Mouse (Mus musculus) thymus, postnatal 25 days (tissue): ENCODE data around the gene Ccdc157.
"Not testable (repeated sequence)": the region's sequence is repeated elsewhere in the genome, so short reads cannot be mapped to it uniquely, and the experiment has no call there.

Source experiments
- DNase-seq: peaks from one replicate; pipeline ENCODE4 v3.0.0; 2022

Gene Ccdc157

DNA sequence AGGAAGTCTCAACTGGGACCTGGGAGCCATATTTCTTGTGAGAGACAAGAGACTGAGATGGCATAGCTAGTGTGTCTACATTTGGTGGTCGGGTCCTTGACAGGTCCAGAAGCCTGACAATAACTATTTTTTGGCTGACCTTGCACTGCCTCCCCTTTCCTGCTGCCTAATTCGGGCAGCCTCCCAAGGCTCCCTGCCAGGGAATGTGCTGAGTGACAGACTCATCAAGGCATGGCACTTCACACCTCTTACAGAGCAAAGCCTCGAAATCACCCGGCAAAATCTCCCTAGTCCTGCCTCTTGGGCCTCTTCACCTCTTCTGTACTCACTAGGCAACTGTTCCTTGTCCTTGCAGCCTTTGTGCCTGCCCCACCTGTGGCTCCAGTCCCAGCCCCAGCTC, 17.6 kb upstream of the Ccdc157 start:
- no peak for DNase-seq

GRCm38 (mm10) chr11:4174586-4174985, 14.5 kb upstream of the Ccdc157 start:
- no peak for DNase-seq

GRCm38 (mm10) chr11:4166467-4167090, 6.5 kb upstream of the Ccdc157 start:
- no peak for DNase-seq

DNA sequence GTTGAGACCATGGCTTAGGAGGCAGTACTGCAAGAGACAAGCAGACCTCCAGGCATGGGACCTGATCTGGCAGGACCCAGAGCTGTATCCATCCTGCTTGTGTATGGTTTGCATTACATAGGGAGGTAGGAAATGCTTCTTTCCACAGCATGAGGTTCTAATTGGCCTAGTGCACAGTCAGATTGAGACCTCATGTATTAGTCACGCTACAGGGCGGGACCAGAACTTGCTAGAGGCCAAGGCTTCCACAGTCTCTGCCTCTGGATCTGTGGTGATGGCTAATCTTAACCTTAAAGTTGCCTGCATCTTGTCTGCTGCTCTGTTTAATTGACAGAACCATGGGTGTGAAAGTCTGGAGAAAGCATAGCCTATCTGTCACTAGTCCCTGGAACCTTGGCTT, 4.6 kb upstream of the Ccdc157 start:
- DNase-seq, result no peak

GRCm38 (mm10) chr11:4160758-4161480, 826 bp upstream of the Ccdc157 start:
- DNase-seq, result peak; percentile 4

GRCm38 (mm10) chr11:4158676-4159075, 1.4 kb downstream of the Ccdc157 start:
- no peak for DNase-seq

- DNase-seq, result no peak
These were observed 4.5 kb downstream of the Ccdc157 start for GRCm38 (mm10) chr11:4155641-4156040.

DNA sequence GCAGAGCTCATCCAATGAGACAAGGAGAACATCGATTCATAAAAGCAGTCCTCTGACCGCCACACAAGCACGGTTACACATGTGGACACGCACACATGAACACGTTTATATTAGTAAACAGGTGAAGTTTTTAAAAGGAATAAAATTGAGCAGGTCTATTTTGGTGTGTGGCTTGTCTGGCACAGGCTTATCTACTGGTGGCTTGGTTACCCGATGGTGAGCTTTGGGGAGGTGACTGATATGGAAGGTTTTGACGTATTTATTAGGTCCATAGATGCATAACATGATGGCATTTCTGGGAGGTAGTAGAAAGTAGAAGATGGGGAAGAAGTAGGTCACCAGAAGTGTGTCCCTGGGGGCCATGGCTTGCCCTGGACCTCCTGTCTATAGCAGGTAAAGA, 6.4 kb downstream of the Ccdc157 start:
- DNase-seq, result no peak

DNA sequence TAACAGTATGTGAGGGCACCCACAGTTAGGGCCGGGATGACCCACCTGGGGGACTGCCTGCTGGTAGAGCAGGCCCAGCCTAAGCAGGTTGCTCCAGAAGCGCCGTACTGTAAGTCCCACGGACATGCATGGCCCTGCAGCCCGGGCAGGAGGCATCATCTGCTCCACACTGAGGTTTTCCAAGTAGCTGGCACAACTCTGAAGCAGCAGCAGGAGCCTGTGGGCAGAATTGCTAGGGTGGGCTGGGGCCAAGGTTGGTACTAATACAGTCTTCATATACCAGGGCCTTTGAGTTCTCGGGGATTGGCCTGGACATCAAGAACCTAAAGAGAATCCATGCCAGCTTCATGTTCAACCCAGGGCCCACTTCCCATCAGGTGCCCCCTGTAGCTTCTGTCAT, 10.2 kb downstream of the Ccdc157 start:
- no peak for DNase-seq

DNA sequence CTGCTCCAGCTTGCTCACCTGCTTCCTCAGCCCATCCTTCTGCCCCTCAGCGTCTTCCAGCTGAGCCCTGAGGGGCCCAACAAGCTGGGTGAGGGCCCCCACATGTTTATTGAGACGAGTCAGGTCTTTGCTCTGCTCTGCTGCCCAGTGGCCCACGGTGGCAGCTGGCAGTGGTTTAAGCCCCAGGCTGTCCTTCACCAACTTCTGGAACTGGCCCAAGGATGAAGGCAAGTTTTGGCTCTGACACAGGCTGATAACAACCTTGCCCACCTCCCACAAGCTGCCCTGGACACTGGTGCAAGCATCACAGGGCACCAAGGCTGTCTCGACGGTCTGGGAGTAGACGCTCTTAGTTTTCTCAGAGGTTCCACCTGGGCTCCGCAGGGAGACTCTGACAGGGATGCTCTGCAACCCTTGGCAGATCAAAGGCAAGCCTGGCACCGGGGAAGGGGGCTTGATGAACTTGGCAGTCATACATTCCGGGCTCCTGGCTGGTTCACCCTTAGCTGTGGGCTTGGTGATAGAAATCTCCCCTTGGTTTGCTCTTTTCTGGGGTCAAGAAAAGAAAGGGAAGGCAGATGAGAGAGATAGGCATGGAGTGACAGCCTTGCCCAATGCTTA, 11.4 kb downstream of the Ccdc157 start:
- DNase-seq, result no peak

DNA sequence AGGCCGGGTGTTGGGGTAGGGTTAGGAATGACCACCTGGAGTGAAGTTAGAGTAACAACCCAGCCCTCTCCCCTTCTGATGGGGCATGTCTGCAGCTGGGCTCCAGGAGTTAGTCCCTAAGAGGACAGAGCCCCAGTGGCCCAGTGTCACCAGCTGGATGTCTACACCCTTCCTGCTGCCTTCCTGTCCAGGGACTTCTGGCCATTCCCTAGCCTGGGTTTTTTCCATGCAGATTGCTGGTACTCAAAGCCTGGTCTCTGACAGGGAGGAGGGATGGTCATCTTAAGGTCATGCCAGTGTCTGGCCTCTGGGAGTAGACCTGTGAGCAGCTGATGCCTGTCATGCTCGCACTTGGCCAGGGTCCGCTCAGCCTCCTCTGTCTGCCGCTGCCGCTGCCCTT, 12.0 kb downstream of the Ccdc157 start:
- no peak for DNase-seq

DNA sequence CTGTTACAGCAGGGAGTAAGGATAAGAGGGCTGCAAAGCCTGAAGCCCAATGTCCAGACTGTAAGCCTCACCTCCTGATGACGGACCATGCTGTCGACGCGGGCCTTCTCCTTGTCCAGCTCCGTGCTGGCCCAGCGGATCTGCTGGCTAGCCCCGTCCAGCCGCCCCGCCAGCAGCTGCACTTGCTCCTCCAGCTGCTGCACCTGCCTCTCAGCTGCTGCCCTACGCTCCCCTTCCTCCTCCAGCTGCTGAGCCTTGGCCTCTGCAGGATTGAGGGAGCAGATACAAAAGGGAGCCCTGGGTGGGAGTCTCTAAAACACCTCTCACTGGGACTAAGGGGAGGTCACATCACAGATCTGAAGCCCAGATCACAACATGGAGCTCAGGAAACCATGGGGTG, 13.0 kb downstream of the Ccdc157 start:
- DNase-seq, result no peak

DNA sequence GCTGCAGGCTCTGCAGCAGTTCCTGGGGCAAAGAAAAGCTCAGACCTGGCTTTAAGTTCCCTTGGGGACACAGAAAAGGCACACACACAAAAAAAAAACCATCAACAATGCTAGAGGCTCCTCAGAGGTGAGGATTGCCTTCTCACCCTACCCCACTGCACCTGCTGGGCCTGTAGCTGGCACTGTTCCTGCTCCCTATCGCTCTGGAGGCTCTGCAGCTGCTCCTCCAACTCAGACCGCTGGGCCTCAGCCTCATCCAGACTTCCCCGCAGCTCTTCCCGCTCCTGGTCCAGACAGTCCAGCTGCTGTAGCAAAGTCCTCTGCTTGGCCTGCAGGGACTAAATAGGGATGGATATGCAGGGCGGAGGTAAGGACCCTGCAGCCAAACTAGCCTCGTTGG, 13.7 kb downstream of the Ccdc157 start:
- no peak for DNase-seq

DNA sequence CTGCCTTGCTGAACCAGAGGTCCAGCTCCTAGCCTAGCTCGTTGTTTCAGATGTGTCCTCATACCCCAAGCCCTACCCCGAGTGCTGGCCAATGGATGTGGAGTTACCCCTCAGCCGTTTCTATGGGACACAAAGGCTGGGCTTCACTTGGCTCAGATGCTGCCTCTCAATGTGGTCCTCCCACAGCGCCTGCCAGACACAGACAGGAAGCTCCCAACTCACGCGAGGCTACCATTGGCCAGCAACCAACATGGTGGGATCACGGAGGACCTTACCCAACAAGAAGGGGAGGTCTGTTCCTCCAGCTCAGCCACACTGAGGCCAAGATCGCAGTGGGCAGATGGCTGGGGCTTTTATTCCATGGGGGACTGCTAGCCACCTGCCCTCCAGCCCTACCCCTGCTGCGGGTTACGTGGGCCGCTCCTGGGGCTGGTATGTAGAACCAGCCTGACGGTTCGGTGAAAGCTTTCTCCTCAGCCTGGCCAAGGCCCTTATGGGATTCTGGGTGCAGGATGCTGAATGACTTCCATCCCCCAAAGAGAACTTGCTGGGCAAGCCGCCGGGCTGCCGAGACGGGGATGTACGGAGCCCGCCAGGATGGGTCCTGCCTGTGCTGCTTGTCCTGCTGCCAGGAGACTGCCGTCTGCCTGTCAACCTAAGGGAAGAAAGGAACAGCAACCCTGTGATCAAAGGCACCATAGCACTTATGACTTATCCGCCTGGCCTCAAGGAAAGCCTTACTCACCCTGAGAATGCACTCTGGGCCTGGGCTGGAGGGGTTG, 16.6 kb downstream of the Ccdc157 start:
- DNase-seq, result no peak

DNA sequence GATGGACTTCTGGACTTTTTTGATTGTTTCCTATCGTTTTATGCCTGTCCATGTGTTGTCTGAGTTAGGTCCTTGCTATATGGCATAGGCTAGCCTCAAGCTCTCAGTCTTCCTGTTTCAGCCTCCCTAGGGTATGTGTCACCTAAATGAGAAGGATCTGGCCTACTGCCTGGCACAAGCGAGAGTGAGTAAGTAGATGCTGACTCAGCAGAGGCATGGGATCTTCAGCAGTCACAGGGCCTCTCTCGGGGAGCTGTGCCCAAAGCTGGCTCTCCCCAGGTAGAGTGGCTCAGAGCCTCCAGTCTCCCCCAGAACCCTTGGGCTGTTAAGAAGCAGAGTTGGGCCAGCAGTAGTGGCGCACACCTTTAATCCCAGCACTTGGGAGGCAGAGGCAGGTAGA, 17.7 kb downstream of the Ccdc157 start:
- DNase-seq, result no peak

- DNase-seq, result no peak
These were observed 18.6 kb downstream of the Ccdc157 start for GRCm38 (mm10) chr11:4141505-4141904.

GRCm38 (mm10) chr11:4138964-4139363, 21.1 kb downstream of the Ccdc157 start:
- no peak for DNase-seq

DNA sequence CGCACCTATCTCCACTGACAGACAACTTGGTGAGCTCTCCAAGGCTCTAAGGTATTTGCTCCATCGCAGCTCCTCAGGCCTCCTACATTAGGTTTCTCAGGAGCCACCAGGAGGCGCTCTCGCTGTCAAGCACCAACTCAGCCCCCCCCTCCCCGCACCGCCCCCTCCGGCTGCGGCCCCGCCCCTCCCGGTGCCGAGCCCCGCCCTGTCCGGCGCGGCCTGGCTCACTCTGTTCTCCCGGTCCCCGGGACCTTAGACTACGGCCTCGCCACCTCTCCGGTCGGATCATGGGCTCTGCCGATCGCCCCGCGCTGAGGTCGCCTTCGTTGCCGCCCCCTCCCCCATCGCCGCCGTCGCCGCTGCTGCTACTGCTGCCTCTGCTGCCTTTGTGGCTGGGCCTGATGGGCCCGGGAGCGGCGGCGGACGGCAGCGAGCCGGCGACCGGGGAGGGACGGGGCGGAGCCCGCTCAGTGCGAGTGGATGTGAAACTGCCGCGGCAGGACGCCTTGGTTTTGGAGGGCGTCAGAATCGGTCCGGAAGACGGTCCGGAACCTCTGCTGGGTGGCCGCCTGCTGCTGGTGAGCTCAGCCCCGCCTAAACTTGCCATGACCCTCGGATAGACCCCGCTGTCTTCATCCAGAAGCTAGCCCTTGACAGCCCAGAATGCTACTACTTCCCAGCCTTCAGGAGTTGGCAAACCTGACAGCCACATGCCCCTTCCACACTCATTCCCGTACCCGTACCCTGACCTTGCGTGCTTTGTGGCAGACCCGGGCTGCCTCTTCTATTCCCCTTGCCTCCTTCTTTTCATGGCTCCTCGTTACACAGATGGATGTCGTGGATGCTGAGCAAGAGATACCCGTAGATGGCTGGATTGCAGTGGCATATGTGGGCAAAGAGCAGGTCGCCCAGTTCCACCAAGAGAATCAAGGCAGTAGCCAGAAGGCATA, 24.8 kb downstream of the Ccdc157 start, which contains the start of gene Rnf215:
Gene Rnf215 (plus strand): TSS at position 217 of the 950 bp plus-strand sequence.
- DNase-seq, result peak; percentile 86

GRCm38 (mm10) chr11:4134400-4134799, 25.7 kb downstream of the Ccdc157 start:
- DNase-seq, result no peak

DNA sequence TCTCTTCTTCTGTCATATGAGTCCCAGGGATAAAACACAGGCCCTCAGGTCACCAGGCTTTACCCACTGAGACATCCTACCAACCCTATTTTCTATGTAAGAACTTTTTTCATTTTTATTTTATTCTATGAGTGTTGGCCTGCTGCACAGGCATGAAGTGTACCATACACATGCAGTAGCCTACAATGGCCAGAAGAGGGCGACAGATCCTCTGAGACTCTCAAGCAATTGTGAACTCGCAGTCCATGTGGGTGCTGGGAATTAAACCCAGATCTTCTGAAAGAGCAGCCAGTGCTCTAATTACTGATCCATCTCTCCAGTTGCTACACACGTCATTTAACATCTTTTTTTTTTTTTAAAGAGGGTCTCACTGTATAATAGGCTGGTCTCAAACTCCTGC, 26.6 kb downstream of the Ccdc157 start:
- DNase-seq, result peak; percentile 40

DNA sequence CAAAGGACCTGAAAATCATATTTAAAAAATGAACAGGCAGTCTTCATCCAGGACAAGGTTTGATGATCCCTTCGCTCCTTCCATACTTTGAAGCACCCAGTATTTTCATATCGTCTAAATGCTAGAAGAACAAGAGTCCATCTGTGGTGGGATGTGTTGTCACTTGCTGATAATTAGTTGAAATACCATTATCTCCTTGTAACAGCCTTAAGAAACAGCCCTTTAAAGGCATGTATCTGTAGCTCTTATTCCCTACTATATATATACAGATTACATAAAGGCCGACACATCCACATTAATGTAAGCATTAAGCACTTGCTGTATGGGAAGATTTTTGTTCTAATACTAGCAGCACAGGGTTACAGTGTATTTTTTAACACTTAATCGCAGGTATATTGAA, 31.6 kb downstream of the Ccdc157 start:
- not testable (repeated sequence) for DNase-seq

DNA sequence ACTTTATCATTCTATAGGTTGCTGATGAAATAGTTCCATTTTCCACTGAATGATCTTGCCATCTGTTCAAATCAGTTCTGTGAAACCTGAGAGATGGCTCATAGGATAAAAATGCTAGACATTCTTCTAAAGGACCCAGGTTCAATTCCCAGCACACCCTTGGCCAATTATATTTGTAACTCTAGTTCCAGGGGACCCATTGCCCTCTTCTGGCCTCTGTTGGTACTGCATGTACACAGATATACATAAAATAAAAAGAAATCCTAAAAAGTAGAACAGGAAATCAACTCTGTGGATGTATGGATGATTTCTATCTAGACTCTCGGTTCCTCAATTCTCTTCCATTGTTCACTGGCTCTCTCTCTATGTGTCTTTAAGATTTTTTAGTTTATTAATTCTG, 33.0 kb downstream of the Ccdc157 start:
- no peak for DNase-seq
